Mouse (Mus musculus) ES-Bruce4 (cell line): ENCODE results near the gene Pias1.

Experiments
- EP300 ChIP-seq: IDR thresholded peaks from 2 replicates; pipeline ENCODE4 v1.6.1; 2011; ENCODE audit warnings: low read depth, low read length; ENCODE audit not compliant: insufficient read depth
- POLR2A ChIP-seq: IDR thresholded peaks from one replicate; pipeline ENCODE4 v1.8.1; 2011; ENCODE audit warnings: low read length; ENCODE audit not compliant: insufficient read depth

GRCm38 (mm10) chr9:62924886-62925610 is 62.7 kb downstream of the Pias1 start:
- TF ChIP-seq POLR2A (no peak), EP300 (no peak)
